Mouse (Mus musculus): ENCODE data around the gene Arhgap27.

DNA sequence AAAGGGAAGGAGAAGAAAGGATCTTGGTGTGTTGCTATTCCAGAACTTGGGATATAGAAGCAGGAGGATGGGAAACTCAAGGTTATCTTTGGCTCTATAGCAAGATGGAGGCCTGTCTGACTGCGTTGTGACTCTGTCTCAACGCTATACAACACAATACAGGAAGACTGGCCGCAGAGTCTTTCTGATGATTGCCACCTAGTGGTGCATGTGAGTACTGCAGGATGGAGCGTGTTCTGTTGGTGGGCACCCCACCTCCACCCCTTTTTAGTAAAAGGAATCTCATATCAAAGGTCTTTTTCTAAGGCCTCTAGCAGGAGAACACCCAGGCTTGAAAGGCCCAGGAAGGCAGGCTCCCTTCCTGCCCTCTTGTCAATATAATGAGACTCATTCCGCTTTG is 36.5 kb downstream of the Arhgap27 start:
- peak; percentile 95 for TF ChIP-seq CTCF (IDR thresholded peaks at IDR 0.05; ENCODE audit: low read depth)
- no peak for TF ChIP-seq EP300 (IDR thresholded peaks at IDR 0.05; ENCODE audit: low read depth)
